Mouse (Mus musculus) adrenal gland (tissue): ENCODE data around the gene Col5a1.

Experiments
- intact Hi-C: fragments of 180-260 bp; cut with DNase I; formaldehyde crosslinking; loops from one replicate; pipeline ENCODE4 v1.15.1; 2025

The Col5a1 gene

DNA sequence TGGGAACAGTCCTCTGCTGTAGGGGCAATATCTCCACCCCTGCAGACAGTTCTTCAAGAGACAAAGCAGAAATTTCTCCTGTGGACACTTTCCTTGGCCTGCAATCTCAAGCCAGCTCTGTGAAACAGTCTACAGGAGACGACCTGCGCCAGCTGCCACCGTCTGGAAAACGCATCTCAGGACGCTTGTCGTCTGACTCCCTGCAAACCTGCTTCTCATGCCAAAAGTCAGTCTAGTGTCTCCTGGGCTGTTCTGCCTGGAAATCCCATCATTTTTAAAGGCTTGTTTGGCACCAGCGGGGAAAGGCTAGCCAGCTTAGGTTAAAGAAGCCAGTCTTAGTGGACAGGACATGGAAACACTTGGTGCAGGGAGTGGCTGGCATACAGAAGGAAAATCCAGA, 2.9 kb upstream of the Col5a1 start:
- intact Hi-C loops = loop anchor here (10.0 kb wide), 1 partner anchor 328 kb away; no protein-coding TSS in a partner anchor

DNA sequence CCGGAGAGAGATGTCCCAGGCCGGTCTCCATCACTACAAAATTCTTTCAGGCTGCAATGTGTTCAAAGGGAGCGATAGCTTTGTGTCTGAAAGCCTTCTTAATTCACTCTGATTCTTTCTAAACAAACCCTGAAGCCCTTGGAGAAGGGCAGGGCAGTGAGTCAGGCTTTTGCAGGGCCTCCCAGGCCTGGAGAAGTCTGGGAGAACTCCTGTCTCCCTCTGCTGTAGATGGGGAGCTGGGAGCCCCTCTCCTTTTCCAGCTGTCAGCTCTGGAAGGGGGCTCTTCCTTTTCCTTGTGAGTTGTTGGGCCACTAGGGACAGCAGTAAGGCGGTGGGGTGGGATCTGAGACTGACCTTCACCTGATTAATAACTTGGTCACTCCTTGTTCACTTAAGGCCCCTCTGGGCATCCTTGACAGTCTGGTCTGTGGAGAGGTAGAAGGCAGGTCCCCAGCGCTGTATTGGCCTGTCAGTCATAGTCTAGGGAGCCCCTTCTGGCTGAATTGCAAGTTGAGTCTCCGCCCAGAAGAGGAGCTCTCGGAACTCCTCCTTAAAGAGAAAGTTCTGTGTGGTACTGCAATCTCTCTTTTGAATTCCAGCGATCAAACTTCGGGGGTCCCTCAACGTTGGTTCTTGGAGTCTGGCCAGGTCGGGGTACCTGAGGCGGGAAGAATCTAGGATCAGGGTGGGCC, 623 bp upstream of the Col5a1 start:
- intact Hi-C loops = loop anchor here (5.0 to 10.0 kb wide), 3 partner anchors 68 to 331 kb away; no protein-coding TSS in a partner anchor

DNA sequence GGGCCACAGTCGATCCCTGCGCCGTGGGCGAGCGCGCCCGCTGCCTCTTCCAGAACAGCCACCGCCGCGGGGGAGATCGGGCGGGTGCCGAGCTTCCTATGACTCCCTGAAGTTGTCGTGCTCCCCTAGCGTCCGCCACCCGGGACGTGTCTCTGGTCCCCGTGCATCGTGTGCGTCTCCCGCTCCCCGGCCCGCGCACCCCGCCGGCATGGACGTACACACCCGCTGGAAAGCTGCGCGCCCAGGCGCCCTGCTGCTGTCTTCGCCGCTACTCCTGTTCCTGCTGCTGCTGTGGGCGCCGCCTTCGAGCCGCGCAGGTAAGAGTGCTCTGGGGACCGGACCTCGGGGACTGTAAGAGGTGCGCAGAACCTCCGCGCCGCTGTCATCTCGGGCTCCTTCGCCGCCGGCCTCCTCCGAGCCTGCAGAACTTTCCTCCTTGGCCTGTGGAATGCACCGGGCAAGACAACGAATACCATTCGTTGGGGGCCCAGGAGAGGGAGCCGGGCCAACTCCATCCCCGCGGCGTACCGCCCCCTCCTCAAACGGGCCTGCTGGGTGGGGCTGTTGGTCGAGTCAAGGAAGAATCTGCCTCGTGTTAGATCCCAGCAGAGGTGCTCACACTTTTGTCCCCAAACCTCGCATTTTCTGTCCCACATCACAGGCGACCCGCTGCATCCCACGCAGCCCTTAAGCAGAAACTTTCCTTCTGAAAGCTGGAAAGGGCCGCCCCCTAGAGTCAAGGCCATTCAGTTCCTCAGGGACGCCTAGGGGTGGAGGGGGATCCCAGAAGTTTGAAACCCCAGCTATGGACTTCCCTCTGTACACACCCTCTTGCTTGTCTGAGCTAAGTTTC, 609 bp downstream of the Col5a1 start:
- intact Hi-C loops = loop anchor here (5.0 to 10.0 kb wide), 3 partner anchors 70 to 332 kb away; no protein-coding TSS in a partner anchor

DNA sequence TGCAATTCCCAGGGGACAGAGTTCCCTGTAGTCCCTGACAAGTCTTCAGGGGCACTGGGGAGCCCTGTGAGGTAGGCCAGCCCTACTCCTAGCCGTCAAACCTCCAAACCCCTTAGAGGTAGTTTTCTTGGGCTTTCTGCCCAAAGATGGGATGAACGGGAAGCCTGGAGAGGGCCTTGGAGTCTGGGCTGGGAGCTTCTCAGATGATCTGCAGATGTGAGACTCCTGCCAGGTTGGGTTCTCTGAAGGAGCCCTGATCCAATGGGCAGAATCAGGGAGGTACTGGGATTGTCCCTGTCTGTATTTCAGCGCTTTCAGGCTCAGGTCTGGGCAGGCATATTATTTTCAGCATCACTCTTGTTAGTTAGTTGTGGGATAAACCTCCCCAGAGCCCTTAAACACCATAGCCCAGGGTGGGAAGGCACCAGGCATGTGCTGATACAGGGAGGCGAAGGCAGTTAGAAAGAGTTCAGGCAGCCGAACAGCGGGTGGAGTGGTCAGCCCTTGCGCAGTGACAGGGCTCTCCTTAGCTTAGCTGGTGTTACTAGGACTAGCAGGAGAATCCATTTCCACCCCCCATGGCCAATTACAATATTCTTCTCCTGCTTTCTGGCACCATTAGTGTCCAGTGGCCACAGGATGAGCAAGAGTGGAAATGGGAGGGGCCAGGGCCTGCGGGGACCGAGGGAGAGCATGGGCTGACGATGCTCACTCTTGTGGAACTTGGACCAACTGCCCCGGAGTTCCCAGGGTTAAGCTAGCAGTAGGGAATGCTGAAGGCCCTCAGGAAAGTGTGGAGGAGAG, 1.4 kb downstream of the Col5a1 start:
- intact Hi-C loops = loop anchor here (5.0 to 10.0 kb wide), 3 partner anchors 70 to 333 kb away; no protein-coding TSS in a partner anchor

DNA sequence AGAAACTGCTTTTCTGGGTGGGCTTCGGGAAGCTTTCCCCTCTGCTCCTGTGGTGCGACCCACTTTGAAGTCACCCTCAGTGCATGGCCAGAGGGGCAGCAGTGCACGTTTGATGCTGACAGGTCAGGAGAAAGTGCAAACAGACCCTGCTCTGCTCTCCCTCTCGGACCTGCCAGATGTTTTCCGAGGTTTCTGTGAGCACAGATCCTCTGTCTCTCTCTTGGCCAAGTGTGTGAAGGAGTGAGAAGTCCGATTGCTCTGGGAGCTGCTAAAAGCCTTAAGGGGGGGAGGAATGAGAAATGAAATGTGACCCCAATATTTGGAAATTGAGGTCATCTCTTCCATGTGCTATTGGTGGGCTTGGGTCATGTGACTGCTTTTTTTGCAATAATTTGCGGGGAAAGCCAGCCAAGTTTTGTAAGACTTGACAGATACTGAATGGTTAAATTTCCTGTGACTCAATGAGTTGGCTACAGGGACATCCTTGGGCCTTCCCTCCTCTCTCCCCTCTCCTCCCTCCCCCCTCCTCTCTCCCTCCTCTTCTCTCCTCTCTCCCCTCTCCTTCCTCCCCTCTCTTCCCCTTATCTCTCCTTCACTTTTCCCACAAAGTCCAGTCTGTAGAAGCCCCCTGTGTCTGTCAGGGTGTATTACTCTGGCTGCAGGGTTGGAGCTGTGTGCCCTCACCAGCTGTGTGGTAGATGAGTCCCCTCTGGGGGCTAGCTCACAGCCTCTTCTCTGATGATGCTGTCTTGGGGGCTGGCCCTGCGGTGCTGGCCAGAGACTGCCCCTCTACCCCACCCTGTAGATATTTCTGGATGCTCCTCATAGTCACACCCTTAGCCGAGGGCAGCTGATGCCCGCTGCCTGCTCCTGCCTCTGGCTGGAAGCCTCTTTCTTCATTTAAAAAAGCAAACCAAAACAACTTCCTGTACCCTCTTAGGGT, 2.6 kb downstream of the Col5a1 start:
- intact Hi-C loops = loop anchor here (5.0 to 10.0 kb wide), 3 partner anchors 72 to 334 kb away; no protein-coding TSS in a partner anchor

DNA sequence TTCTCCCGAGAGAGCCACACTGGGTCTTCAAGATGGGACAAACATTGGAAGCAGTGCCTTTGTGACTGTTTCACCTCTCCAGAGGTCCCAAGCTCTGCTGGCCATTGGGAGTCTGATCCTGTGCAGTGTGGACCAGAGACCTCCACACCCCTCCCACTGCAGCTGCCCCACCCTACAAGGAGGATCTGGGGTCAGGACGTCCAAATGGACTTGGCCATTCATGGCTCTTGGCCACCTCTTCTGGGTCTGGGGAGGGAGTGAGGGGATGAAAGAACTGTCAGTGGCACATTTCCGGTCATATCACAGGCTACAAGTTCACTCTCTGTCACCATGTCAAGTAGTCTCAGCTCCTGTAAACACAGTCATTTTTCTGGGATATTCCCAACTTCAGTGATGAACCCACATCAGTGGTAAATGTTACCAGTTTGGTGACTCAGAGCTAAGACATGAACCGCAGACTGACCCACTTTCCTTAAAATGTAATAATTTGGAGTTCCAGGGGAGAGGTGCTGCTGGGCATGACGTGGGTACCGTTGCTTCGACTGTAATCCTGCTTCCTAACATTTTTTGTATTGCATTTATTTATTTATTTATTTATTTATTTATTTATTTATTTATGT, 5.8 kb downstream of the Col5a1 start:
- intact Hi-C loops = no loop called here

DNA sequence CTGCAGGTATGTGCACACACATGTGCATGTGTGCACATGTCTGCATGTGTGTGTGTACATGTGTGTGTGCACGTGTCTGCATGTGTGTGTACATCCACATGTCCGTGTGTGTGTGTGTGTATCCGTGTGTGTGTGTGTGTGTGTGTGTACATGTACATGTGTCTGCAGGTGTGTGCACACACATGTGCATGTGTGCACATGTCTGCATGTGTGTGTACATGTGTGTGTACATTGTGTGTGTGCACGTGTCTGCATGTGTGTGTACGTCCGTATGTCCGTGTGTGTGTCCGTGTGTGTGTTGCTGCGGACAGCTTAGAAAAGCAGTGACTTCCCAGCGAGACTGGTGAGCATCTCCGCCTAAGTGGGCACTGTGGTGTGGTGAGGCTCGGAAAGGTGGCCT, 6.8 kb downstream of the Col5a1 start:
- intact Hi-C loops = no loop called here

DNA sequence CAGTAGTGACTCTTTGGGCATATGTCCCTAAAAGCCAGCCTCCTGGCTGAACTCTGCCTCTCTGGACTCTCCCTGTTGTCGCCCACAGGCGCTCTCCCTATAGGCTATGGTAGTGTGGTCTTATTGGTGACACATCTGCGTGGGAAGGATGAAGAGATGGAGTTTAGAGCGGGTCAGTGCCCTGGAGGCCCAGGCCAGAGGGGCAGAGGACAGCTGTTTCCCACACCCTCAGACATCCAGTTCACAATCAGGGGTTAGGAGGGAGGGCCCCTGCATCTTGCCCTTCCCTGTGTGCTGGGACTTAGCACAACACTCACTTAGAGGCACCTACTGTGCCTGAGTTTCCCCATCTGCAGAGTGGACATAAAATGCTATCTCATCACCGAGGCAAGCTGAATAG, 8.8 kb downstream of the Col5a1 start:
- intact Hi-C loops = no loop called here

DNA sequence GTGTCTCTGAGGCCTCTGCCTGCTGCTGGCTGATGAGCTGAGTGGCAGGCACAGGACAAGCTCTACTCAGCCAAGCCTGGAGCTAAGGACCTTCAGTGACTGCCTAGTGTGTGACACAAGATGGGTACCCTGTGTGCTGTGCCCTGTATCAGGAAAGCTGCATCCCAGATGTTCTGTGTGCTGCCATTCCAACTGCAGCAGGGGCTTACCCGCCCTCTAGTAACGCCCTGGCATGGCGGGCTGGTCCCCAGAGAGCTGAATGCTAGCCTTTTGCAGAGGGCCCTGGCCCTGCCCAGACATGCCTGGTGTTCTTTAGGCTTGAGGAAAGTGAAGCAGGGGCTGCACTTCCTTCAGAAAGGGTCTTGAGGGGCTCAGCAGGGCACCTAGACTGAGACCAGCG, 9.4 kb downstream of the Col5a1 start:
- intact Hi-C loops = no loop called here

DNA sequence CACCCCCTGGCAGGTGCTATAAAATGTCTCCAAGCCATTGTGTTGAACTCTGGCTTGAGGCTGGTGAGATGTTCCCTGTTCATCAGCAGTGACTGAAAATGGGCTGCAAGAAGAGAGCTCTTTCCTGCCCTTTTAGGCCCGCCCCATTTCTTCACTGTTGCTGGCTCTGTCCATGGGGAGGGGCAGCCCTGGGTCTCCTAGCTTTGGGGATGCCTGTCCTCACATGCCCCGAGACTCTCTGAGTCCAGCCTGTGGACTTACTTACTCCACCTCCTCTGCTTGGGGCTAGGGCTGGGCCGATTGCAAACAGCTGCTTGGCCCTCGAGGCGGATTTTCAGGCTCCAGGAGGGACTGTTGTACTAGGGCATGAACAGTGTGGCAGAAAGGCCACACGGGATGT, 10.9 kb downstream of the Col5a1 start:
- intact Hi-C loops = no loop called here

DNA sequence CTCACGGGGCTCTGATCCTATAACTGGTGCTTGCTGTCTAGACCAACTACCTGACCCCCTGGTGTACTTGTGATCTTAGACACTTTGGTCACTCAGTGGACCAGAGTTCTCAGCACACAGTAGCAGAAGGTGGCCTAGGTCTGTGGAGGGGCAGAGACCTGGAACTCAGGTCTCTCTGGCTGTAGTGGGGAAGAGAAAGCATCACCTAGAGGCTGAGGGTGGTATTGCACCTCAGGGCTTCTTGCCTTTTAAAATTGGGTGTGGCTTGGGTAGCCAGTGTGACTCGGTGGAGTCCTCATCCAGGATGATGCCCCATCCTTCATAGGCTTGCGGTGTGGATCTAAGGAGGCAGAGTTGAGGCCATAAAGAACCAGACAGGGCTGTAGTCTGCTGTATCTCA, 13.7 kb downstream of the Col5a1 start:
- intact Hi-C loops = loop anchor here (2.0 kb wide), 1 partner anchor 129 kb away; no protein-coding TSS in a partner anchor

DNA sequence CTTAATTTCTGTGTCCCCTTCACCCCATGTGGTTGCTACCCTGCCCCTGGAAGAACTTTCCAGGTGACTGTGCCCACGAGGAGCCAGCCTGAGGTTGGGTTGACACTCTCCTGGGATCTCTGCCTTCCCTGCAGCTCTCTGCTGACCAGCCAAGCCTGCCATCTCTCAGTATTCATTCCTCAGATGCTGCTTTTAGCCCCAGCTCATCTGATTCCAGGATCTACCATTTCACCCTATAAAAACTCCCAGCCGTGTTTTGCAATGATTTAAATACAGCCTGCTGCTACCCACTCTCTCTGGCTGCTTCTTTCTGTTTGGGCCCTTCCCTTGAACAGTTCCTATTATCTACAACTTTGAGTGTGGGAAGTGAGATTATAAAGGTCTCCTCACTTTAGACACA, 14.9 kb downstream of the Col5a1 start:
- intact Hi-C loops = loop anchor here (2.0 kb wide), 1 partner anchor 130 kb away; no protein-coding TSS in a partner anchor

DNA sequence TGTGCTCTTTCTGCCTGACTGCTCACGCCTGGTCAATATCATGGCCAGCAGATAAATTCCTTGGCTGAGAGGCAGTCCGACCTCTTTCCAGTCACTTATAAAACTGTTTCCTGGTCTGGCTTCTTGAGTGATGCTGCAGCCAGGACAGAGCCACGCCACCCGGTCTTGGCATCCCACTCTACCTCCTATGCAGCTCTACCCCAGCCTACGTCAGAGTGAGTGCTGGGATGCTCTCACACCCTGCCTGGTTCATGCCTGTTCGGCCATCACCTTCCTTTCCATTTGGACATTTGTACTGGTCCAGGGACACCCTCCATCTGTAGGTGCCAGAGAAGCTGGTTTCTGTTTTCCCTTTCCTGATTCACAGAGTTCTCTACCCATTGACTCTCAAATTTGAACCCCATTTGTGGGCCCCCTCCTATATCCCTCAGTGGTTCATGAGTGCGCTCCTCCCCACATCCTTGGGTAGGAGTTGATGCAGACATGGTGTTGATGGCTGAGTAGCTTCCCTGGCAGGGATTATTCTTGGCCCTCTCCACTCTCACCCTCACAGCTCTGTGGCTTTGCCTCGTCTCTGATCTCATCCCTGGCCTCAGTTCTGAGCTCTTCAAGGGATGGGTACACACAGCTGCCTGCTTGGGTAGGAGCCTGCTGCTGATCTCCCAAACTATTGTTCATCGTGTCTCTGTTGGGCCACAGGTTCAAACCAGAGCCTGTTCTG, 15.5 kb downstream of the Col5a1 start:
- intact Hi-C loops = loop anchor here (2.0 kb wide), 1 partner anchor 131 kb away; no protein-coding TSS in a partner anchor

DNA sequence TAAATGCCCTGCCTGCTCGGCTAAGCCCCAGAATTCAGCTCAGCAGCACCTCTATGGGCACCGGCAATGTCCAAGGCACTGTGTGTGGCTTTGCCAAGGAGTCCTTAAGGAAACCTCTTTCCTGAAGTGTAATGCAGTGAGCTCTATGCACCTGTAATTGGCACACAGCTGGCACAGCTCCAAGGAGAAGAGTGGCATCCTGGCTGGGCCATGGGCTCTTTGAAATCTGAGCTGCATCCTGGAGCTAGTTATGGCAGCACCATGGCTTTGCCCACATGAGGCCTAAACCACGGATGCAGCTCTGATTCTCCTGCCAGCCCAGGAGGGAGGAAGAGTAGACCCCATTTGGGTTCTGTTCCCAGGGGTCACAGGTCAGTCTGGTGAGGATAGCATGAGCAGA, 16.1 kb downstream of the Col5a1 start:
- intact Hi-C loops = no loop called here

DNA sequence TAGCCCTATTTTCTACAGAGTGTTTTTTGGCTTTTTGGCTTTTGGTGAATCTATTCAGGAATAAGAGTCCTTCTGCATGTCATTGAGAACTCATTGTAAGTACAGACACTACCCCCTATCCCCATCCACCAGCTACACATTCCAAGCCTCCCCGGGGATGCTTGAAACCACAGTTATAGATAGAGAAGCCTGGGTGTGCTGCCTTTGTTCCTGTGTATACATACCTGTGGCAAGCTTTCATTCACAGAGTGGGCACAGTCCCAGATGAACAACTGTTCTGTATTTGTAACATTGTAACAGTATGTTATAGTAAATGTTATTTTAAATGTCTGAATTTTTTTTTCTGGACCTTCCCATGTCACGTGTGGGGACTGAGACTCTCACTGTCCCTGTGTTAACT, 19.2 kb downstream of the Col5a1 start:
- intact Hi-C loops = no loop called here

DNA sequence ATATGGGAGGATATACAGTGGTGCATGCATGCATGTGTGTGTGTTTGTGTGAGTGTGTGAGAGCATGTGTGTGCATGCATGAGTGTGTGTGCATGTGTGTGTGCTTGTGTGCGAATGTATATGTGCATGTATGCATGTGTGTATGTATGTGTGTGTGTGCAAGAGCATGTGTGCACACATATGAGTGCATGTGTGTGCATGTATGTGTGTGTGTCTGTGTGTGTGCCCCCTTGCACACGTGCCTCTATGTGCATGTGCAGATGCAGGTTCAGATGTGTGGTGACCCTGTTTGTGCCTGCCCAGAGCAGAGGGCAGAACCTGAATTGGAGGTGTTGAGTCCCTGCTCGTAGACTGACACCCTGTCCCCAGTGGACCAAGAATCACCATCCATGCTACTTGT, 24.3 kb downstream of the Col5a1 start:
- intact Hi-C loops = no loop called here

DNA sequence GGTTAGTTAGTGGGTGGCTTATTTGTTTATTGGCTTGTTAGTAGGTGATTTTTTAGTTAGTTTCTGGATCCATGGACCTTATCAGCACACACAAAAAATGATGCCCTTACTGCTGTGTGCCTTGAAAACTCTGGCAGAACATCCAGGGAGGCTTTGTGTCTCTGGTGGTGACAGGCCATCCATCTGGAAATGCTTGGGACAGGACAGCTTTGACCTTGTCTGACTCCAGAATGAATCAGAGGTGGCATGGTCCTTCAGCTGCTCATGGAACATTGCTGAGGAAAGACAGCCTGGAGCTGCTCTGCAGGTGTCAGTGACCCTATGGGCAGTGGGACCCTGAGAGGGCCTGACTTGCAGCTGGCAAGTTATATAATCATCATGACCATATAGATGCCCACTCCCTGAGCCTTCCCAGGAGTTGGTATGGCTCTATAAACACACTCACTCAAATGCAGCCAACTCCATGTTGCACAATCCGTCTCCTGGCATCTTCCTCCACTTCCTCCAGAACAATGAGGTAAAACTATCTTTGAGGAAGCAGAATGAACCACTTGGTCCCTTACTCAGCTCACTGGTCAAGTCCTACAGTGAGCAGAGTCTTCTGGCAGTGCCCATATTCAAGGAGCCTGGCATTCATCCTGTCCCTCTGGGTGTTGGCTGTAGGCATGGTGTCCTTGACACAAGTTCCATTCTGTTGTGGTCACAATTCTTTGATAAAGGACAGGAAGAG, 26.5 kb downstream of the Col5a1 start:
- intact Hi-C loops = no loop called here

DNA sequence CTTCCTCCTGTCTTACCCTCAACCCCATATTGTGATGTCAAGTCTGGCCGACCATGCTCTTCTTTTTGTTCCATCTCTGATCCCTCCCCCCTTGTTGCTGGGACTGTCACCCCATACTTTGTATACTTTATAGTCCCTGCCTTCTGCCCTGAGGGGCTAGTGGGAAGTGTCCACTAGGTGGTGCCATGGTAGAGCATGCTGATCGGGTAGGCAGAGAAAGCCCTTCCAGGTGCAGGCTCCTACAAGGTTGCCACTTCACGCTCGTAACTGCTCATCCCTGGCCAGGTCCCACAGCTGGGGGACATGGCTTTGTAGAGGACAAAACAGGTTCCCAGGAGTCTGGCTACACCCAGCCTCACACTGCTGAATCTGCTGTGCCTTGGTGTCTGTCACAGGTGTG, 29.5 kb downstream of the Col5a1 start:
- intact Hi-C loops = no loop called here
